In the genomic region with DNA sequence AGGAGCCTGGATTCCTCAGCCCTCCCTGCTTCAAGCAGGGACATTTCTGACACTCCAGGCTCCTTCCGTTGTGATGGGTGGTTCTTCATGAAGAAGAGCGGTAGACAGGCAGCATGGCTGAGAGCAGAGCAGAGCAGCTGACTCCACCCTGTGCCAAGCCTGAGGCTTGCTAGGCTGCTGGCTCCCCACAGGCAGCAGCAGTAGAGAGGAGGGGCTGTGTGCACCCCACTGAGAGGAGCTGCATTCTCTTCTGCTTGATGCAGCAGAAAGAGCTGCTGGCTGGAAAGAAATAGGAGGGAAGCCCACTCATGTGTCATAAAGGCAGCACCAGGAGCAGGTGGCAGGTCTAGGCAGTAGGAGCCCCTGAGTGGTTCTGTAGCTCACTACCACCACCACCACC, we compare ENCODE assay signal across 12 mouse cellular contexts.
A peak's percentile ranks its signal among the peaks of the same experiment; 100 is the strongest.
DNase-seq lines count a peak whose midpoint lies in the region; ATAC-seq and TF ChIP-seq lines count a peak whose summit lies in the region.
"Had no signal": no experiment of that assay in that cellular context is flagged by ENCODE, and none has a peak within 500 bp of the region (broad histone marks: within the 10 kb centered on the region; RNA-seq: fewer than 3 reads in every experiment).

No protein-coding gene starts in this region.

- no peaks in the 10 kb centered on the region for H3K36me3 ChIP-seq in midbrain, embryonic 16.5 days (ENCODE audit: control insufficient read depth, insufficient read depth, low read length)
- H3K36me3 ChIP-seq in limb, embryonic 10.5 days, result no peaks in the 10 kb centered on the region
- H3K36me3 ChIP-seq in thymus, adult 2 months (ENCODE audit: control insufficient read depth, insufficient read depth, low read length), result no peaks in the 10 kb centered on the region

- no peak overlapping the region for H3K27ac ChIP-seq in midbrain, embryonic 16.5 days (ENCODE audit: low read length)
- no peak overlapping the region for H3K27ac ChIP-seq in limb, embryonic 10.5 days
- no peak overlapping the region for H3K27ac ChIP-seq in thymus, adult 2 months (ENCODE audit: control insufficient read depth, insufficient read depth, low read length)
- H3K27ac ChIP-seq: liver, embryonic 14.5 days had no signal

- H3K4me3 ChIP-seq in midbrain, embryonic 16.5 days (ENCODE audit: low read depth, low read length), result no peak overlapping the region
- H3K4me3 ChIP-seq in limb, embryonic 10.5 days, result no peak overlapping the region
- H3K4me3 ChIP-seq in thymus, adult 2 months (ENCODE audit: control insufficient read depth, insufficient read depth, low read length), result no peak overlapping the region

- no peaks in the 10 kb centered on the region for H3K27me3 ChIP-seq in midbrain, embryonic 16.5 days (ENCODE audit: control insufficient read depth, insufficient read depth, low read depth, low read length)
- H3K27me3 ChIP-seq in limb, embryonic 10.5 days (ENCODE audit: low read depth, poor library complexity, severe bottlenecking), result no peaks in the 10 kb centered on the region
- no peaks in the 10 kb centered on the region for H3K27me3 ChIP-seq in thymus, adult 2 months (ENCODE audit: control insufficient read depth, insufficient read depth, low read length)

- H3K9ac ChIP-seq in midbrain, embryonic 16.5 days (ENCODE audit: low read depth, low read length), result 0 out of 2 replicates have a peak overlapping the region, but pooled peaks have one; percentile 33
- H3K9ac ChIP-seq: liver, embryonic 14.5 days had no signal

- peak; percentile 39 to 51 for DNase-seq in frontal cortex, adult 2 months (ENCODE audit: extremely low spot score in 1 of 2, low spot score in 1 of 2)
- DNase-seq in frontal cortex, postnatal 25 days (ENCODE audit: low spot score in 2 of 2), result no peak
- DNase-seq in ZHBTc4 (ENCODE audit: low read depth, low spot score), result peak; percentile 21
- DNase-seq in frontal cortex, postnatal 10 days (ENCODE audit: low spot score in 2 of 2), result peak; percentile 36 to 41
- DNase-seq in limb, embryonic 10.5 days (ENCODE audit: low spot score), result no peak
- DNase-seq in thymus, adult 2 months, result no peak
- DNase-seq in urinary bladder, postnatal 36 days (ENCODE audit: low spot score in 2 of 2), result no peak
- DNase-seq: heart, postnatal 10 days; kidney, postnatal 14 days; thymus, postnatal 14 days had no signal

- TF ChIP-seq CTCF in thymus, adult 2 months (IDR thresholded peaks at IDR 0.05; ENCODE audit: borderline replicate concordance, control insufficient read depth, extremely low read depth, insufficient read depth, low read length, poor library complexity), result no peak

- H3K4me2 ChIP-seq in midbrain, embryonic 16.5 days (ENCODE audit: low read length), result no peak overlapping the region

- peaks cover 8% of the 10 kb centered on the region for H3K4me1 ChIP-seq in midbrain, embryonic 16.5 days (ENCODE audit: control insufficient read depth, insufficient read depth, low read length)
- H3K4me1 ChIP-seq in limb, embryonic 10.5 days, result peaks cover 10% of the 10 kb centered on the region
- H3K4me1 ChIP-seq in thymus, adult 2 months (replicated peaks; ENCODE audit: control insufficient read depth, insufficient read depth, low read length), result no peaks in the 10 kb centered on the region

- H3K9me3 ChIP-seq in midbrain, embryonic 16.5 days (replicated peaks; ENCODE audit: control insufficient read depth, low read length, poor library complexity, severe bottlenecking), result no peaks in the 10 kb centered on the region
- H3K9me3 ChIP-seq in limb, embryonic 10.5 days (replicated peaks), result no peaks in the 10 kb centered on the region

- ATAC-seq in midbrain, embryonic 16.5 days, result peak; percentile 41; the same call in 1 of the 2 replicates

- WGBS in midbrain, embryonic 16.5 days, result 21% methylated on average over 2 of the region's 2 CpGs
- WGBS in limb, embryonic 10.5 days, result 22% methylated on average over 2 of the region's 2 CpGs
- 26% methylated on average over 2 of the region's 2 CpGs for WGBS in thymus, adult 2 months

- no peak for TF ChIP-seq POLR2A in thymus, adult 2 months (IDR thresholded peaks at IDR 0.05; ENCODE audit: control insufficient read depth, extremely low read depth, insufficient read depth, low read length, poor library complexity)

Comparison
In these comparisons a context has a peak if more than half of its experiments do, and no peak if none do; other contexts are left out.
1. DNase-seq: peak in frontal cortex, adult 2 months (2 of 2), ZHBTc4 (single experiment) and frontal cortex, postnatal 10 days (2 of 2); none in frontal cortex, postnatal 25 days (0 of 2), limb, embryonic 10.5 days (single experiment), thymus, adult 2 months (single experiment) and urinary bladder, postnatal 36 days (0 of 2).